Mouse (Mus musculus) MEL (cell line): Measurements from ENCODE around the gene Porcn. TPM values are rescaled to one million over a fixed set of nuclear protein-coding genes. Genes with fewer than 3 reads are reported as not detected.

Experiments used
- DNase-seq: peaks from one replicate; pipeline ENCODE4 v3.0.0; 2011; ENCODE audit warnings: low read depth, low spot score
- H3K27ac ChIP-seq: 2 replicates; pipeline ENCODE4 v1.5.1; 2012; ENCODE audit warnings: low read depth, mild to moderate bottlenecking, control low read depth, low read length, moderate library complexity; ENCODE audit not compliant: control insufficient read depth
- H3K27me3 ChIP-seq, 2 experiments: fragments of 150-350 bp in 1 of 2; sonication (generic) in 1 of 2; 2 replicates each; pipeline ENCODE4 v1.6.1; 2012; ENCODE audit warnings: low read length in 2 of 2, mild to moderate bottlenecking in 2 of 2, improper control_type of control experiment in 1 of 2, moderate library complexity in 1 of 2; ENCODE audit not compliant: insufficient read depth in 2 of 2, control insufficient read depth in 1 of 2
- H3K36me3 ChIP-seq, 2 experiments: 2 replicates each; pipeline ENCODE4 v1.6.1; 2012 to 2014; ENCODE audit warnings: low read length in 2 of 2, improper control_type of control experiment in 1 of 2, inconsistent platforms in 1 of 2, mild to moderate bottlenecking in 1 of 2; ENCODE audit not compliant: insufficient read depth in 2 of 2, control insufficient read depth in 1 of 2
- H3K4me1 ChIP-seq, 2 experiments: fragments of 150-350 bp in 1 of 2; sonication (generic) in 1 of 2; 2 replicates each; pipeline ENCODE4 v1.6.1; 2012; ENCODE audit warnings: low read length in 2 of 2, improper control_type of control experiment in 1 of 2, mild to moderate bottlenecking in 1 of 2; ENCODE audit not compliant: insufficient read depth in 2 of 2, control insufficient read depth in 1 of 2
- H3K4me3 ChIP-seq, 2 experiments: fragments of 150-350 bp in 1 of 2; sonication (generic) in 1 of 2; 2 replicates each; pipeline ENCODE4 v1.5.1; 2012; ENCODE audit warnings: low read depth in 2 of 2, low read length in 2 of 2, mild to moderate bottlenecking in 2 of 2, moderate library complexity in 2 of 2, control low read depth in 1 of 2, improper control_type of control experiment in 1 of 2; ENCODE audit not compliant: control insufficient read depth in 1 of 2, insufficient read depth in 1 of 2
- H3K79me2 ChIP-seq: 2 replicates; pipeline ENCODE4 v1.6.1; 2012; ENCODE audit warnings: mild to moderate bottlenecking, low read length, moderate library complexity; ENCODE audit not compliant: control insufficient read depth, poor library complexity, insufficient read depth
- H3K9ac ChIP-seq: 2 replicates; pipeline ENCODE4 v1.6.1; 2012; ENCODE audit warnings: low read depth, mild to moderate bottlenecking, control low read depth, low read length, moderate library complexity; ENCODE audit not compliant: control insufficient read depth, poor library complexity, severe bottlenecking
- H3K9me3 ChIP-seq: fragments of 150-350 bp; sonication (generic); replicated peaks from 2 replicates; pipeline ENCODE4 v1.6.1; 2012; ENCODE audit warnings: mild to moderate bottlenecking, low read length, improper control_type of control experiment, moderate library complexity; ENCODE audit not compliant: insufficient read depth
- CHD1 ChIP-seq: IDR thresholded peaks from 2 replicates; pipeline ENCODE4 v1.6.1; 2012; ENCODE audit warnings: low read depth, mild to moderate bottlenecking, inconsistent platforms, low read length, improper control_type of control experiment
- EP300 ChIP-seq, 2 experiments: IDR thresholded peaks; 2 replicates each; pipeline ENCODE4 v1.6.1; 2011; ENCODE audit warnings: improper control_type of control experiment in 2 of 2, low read length in 2 of 2, low read depth in 1 of 2, mild to moderate bottlenecking in 1 of 2
- GATA1 ChIP-seq: IDR thresholded peaks from 2 replicates; pipeline ENCODE4 v1.6.1; 2011; ENCODE audit warnings: low read depth, low read length, improper control_type of control experiment
- JUND ChIP-seq: IDR thresholded peaks from 2 replicates; pipeline ENCODE4 v1.6.1; 2011; ENCODE audit warnings: low read depth, mild to moderate bottlenecking, improper control_type of control experiment, low read length
- MAFK ChIP-seq: IDR thresholded peaks from 2 replicates; pipeline ENCODE4 v1.6.1; 2011; ENCODE audit warnings: low read depth, mild to moderate bottlenecking, low read length, improper control_type of control experiment, borderline replicate concordance
- MAX ChIP-seq: IDR thresholded peaks from 2 replicates; pipeline ENCODE4 v1.6.1; 2011; ENCODE audit warnings: low read length, improper control_type of control experiment
- MAZ ChIP-seq: IDR thresholded peaks from 2 replicates; pipeline ENCODE4 v1.6.1; 2012; ENCODE audit warnings: low read depth, mild to moderate bottlenecking, inconsistent platforms, low read length, improper control_type of control experiment
- MXI1 ChIP-seq: IDR thresholded peaks from 2 replicates; pipeline ENCODE4 v1.6.1; 2011; ENCODE audit warnings: mild to moderate bottlenecking, low read depth, low read length, improper control_type of control experiment
- MYC ChIP-seq: IDR thresholded peaks from 2 replicates; pipeline ENCODE4 v1.6.1; 2011; ENCODE audit warnings: low read depth, mild to moderate bottlenecking, low read length, improper control_type of control experiment, moderate library complexity
- POLR2A ChIP-seq, 2 experiments: IDR thresholded peaks; 2 replicates each; pipeline ENCODE4 v1.6.1; 2011 to 2012; ENCODE audit warnings: low read length in 2 of 2, mild to moderate bottlenecking in 2 of 2, control low read depth in 1 of 2, improper control_type of control experiment in 1 of 2, low read depth in 1 of 2, moderate library complexity in 1 of 2; ENCODE audit not compliant: control insufficient read depth in 1 of 2, insufficient read depth in 1 of 2, poor library complexity in 1 of 2
- POLR2AphosphoS2 ChIP-seq: IDR thresholded peaks from 2 replicates; pipeline ENCODE4 v1.6.1; 2011; ENCODE audit warnings: low read length, improper control_type of control experiment
- SIN3A ChIP-seq: IDR thresholded peaks from 2 replicates; pipeline ENCODE4 v1.6.1; 2012; ENCODE audit warnings: low read length, improper control_type of control experiment, inconsistent platforms
- SMC3 ChIP-seq: IDR thresholded peaks from 2 replicates; pipeline ENCODE4 v1.6.1; 2011; ENCODE audit warnings: low read depth, low read length, improper control_type of control experiment
- TBP ChIP-seq: IDR thresholded peaks from 2 replicates; pipeline ENCODE4 v1.8.0; 2011; ENCODE audit warnings: low read depth, low read length, improper control_type of control experiment
- UBTF ChIP-seq: IDR thresholded peaks from 2 replicates; pipeline ENCODE4 v1.6.1; 2012; ENCODE audit warnings: low read depth, mild to moderate bottlenecking, inconsistent platforms, low read length, improper control_type of control experiment, moderate library complexity, borderline replicate concordance; ENCODE audit not compliant: insufficient read depth
- USF1 ChIP-seq: IDR thresholded peaks from 2 replicates; pipeline ENCODE4 v1.6.1; 2014; ENCODE audit warnings: low read depth, mild to moderate bottlenecking, inconsistent platforms, low read length, improper control_type of control experiment, moderate library complexity
- USF2 ChIP-seq, 2 experiments: IDR thresholded peaks; 2 replicates each; pipeline ENCODE4 v1.6.1; 2011 to 2012; ENCODE audit warnings: improper control_type of control experiment in 2 of 2, low read length in 2 of 2, borderline replicate concordance in 1 of 2, inconsistent platforms in 1 of 2, low read depth in 1 of 2, mild to moderate bottlenecking in 1 of 2; ENCODE audit not compliant: insufficient read depth in 1 of 2
- ZC3H11A ChIP-seq: IDR thresholded peaks from 2 replicates; pipeline ENCODE4 v1.6.1; 2012; ENCODE audit warnings: low read depth, mild to moderate bottlenecking, inconsistent platforms, low read length, improper control_type of control experiment
- ZMIZ1 ChIP-seq: IDR thresholded peaks from 2 replicates; pipeline ENCODE4 v1.6.1; 2012; ENCODE audit warnings: low read depth, mild to moderate bottlenecking, inconsistent platforms, low read length, improper control_type of control experiment, moderate library complexity
- polyA plus RNA-seq, 2 experiments: library from polyadenylated mRNA; stranded (reverse) in 1 of 2; unstranded in 1 of 2; fragments of >175 nt in 1 of 2; fragments of >200 nt in 1 of 2; gene quantifications; 2 replicates each; pipeline versions ENCODE4 v1.2.1 to v1.2.4; 2012; ENCODE audit warnings: low replicate concordance in 2 of 2, low read depth in 1 of 2; ENCODE audit not compliant: insufficient read length in 2 of 2, insufficient read depth in 1 of 2, missing spikeins in 1 of 2
- total RNA-seq: library from RNA; depleted of rRNA; stranded (reverse); fragments of 300-350 nt; gene quantifications from 2 replicates; pipeline ENCODE4 v1.2.3, GENCODE M21; 2012

The Porcn gene
- total and polyA plus RNA-seq, 3 experiments = 3.5 to 16.1 TPM; not detected in 1

DNA sequence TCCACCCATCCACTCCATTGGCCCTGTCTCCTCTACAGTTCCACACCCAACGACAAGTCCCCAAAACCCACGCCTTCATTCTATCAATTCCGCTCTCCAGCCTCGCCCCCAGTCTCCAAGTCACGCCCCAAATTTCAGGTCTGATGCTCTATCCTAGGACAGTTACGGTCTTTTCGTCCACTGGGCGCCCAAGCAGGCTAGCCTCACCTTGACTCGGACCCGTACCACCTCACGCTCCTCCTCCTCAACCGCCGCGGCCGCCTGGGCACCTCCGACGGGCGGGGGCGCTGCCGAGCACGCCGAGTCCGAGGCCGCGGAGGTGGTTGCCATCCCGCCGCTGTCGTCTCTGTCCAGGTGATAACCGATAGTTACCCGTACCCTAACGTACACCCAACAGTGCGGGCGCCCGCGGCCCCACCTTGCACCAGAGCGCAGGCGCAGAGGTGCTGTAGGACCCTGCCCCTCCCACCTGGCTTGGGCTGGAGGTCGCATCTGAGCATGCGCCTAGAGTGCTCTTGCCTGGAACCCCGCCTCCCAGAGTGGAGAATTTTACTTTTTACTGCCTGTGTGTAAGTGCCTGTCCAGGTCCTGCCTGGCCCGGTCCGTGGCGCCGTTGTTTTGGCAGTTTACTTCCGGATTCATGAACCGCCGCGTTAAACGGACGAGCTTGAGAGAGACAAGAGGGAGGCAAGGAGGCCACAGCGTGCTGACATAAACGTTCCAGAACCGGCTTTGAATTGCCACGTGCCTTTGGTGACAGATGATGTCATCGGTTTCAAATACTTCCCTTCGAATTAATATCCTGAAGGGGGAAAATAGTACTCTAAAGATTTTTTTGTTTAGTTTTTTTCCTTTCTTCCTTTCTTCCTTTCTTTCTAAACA lies 30.6 kb downstream of the Porcn start, which contains the start of gene Tbc1d25 (continued):
- TF ChIP-seq USF2 (IDR thresholded peaks at IDR 0.05; ENCODE audit: borderline replicate concordance in 1 of 2, insufficient read depth in 1 of 2, low read depth in 1 of 2, low read length in 2 of 2) (0 out of 4 replicates have a peak, but pooled peaks of 1 of the 2 experiments have one; percentile 12), USF1 (peak; percentile 84), GATA1 (no peak), POLR2AphosphoS2 (peak; percentile 84), EP300 (IDR thresholded peaks at IDR 0.05; ENCODE audit: low read depth in 1 of 2, low read length in 2 of 2) (peak in 1 of 2 experiments; percentile 38; a peak in 2 of 4 replicates), SIN3A (peak; percentile 98), TBP (peak; percentile 66; the same call in 1 of the 2 replicates), POLR2A (IDR thresholded peaks at IDR 0.05; ENCODE audit: control insufficient read depth in 1 of 2, insufficient read depth in 1 of 2, low read depth in 1 of 2, low read length in 2 of 2, poor library complexity in 1 of 2) (peak; percentile 79 to 85)

DNA sequence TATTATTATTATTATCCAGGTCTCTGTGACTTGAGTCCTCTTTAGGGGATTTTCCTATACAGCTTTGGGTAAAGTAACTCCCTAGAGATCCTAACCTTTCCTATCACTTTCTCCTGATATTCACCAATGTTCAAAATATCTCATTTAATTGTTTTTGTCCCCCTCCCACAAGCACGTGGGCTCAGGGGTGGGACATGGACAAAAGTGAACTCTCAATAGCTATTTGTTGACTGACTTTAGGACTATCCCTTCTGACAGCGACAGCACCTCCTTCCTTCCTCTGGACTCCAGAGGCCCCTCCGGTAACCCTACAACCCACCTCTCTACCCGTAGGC lies 31.2 kb downstream of the Porcn start:
- no peak for DNase-seq
- peak overlapping the region; percentile 84 for H3K27ac ChIP-seq
- peaks cover 17% of the 10 kb centered on the region in 2 experiments for H3K4me1 ChIP-seq

More for the DNA sequence above, 31.2 kb downstream of the Porcn start:
- TF ChIP-seq SIN3A (peak; percentile 54), EP300 (IDR thresholded peaks at IDR 0.05; ENCODE audit: low read depth in 1 of 2, low read length in 2 of 2) (no peak; a peak in 1 of 4 replicates), SMC3 (no peak), ZC3H11A (no peak), JUND (no peak), MAX (peak; percentile 71; the same call in 1 of the 2 replicates), MAFK (no peak), UBTF (no peak), MXI1 (peak; percentile 87), MYC (peak; percentile 58; the same call in 1 of the 2 replicates), USF2 (IDR thresholded peaks at IDR 0.05; ENCODE audit: borderline replicate concordance in 1 of 2, insufficient read depth in 1 of 2, low read depth in 1 of 2, low read length in 2 of 2) (no peak), ZMIZ1 (no peak), CHD1 (no peak), MAZ (no peak), USF1 (peak; percentile 29; the same call in 1 of the 2 replicates)
- H3K27me3 ChIP-seq = no peaks in the 10 kb centered on the region
- peak overlapping the region; percentile 73 for H3K9ac ChIP-seq
- H3K9me3 ChIP-seq = no peaks in the 10 kb centered on the region
- H3K79me2 ChIP-seq = peaks cover 2% of the 10 kb centered on the region; the same call in 1 of the 2 replicates
- H3K4me3 ChIP-seq = peak overlapping the region; percentile 69 to 86
- H3K36me3 ChIP-seq = peaks cover 2 to 25% of the 10 kb centered on the region in 2 experiments
